Mouse (Mus musculus) stomach, postnatal 0 days (tissue): ENCODE measurements at regions not wholly inside any gene's neighbourhood (a gene's known extent, or its start where the extent isn't known, plus 50 kb on each side); places are given as distances from the start of the nearest gene placed in this dataset.

Experiments
- ATAC-seq: fragments of 200-750 bp; cut with Nextera tagmentation; 2 replicates; pipeline ENCODE4 v1.8.0; 2017; ENCODE audit not compliant: low FRiP score, low TSS enrichment
- DNase-seq: peaks from one replicate; pipeline ENCODE4 v3.0.0-alpha.2; 2016; ENCODE audit warnings: low spot score
- H3K27ac ChIP-seq: fragments of 300-500 bp; sonication (generic); replicated peaks from 2 replicates; pipeline ENCODE4 v1.5.1; 2014; ENCODE audit warnings: mild to moderate bottlenecking, control low read depth
- H3K27me3 ChIP-seq: fragments of 300-500 bp; sonication (generic); 2 replicates; pipeline ENCODE4 v1.6.1; 2014; ENCODE audit warnings: low read length; ENCODE audit not compliant: control insufficient read depth, insufficient read depth
- H3K36me3 ChIP-seq: fragments of 300-500 bp; sonication (generic); 2 replicates; pipeline ENCODE4 v1.6.1; 2014; ENCODE audit warnings: low read length, mixed read lengths; ENCODE audit not compliant: control insufficient read depth, insufficient read depth
- H3K4me1 ChIP-seq: fragments of 300-500 bp; sonication (generic); replicated peaks from 2 replicates; pipeline ENCODE4 v1.6.1; 2014; ENCODE audit warnings: antibody characterized with exemption; ENCODE audit not compliant: control insufficient read depth, insufficient read depth
- H3K4me2 ChIP-seq: fragments of 300-500 bp; sonication (generic); replicated peaks from 2 replicates; pipeline ENCODE4 v1.6.1; 2014; ENCODE audit warnings: low read depth, mild to moderate bottlenecking, control low read depth, moderate library complexity
- H3K4me3 ChIP-seq: fragments of 300-500 bp; sonication (generic); 2 replicates; pipeline ENCODE4 v1.5.1; 2014; ENCODE audit warnings: low read depth, low read length, control low read depth
- H3K9ac ChIP-seq: fragments of 300-500 bp; sonication (generic); 2 replicates; pipeline ENCODE4 v1.6.1; 2014; ENCODE audit warnings: mild to moderate bottlenecking, low read length, control low read depth, mixed read lengths
- H3K9me3 ChIP-seq: fragments of 300-500 bp; sonication (generic); 2 replicates; pipeline ENCODE4 v1.6.1; 2016; ENCODE audit warnings: low read length; ENCODE audit not compliant: control insufficient read depth
- CTCF ChIP-seq: IDR thresholded peaks from 2 replicates; pipeline ENCODE4 v1.5.1; 2016; ENCODE audit warnings: antibody characterized with exemption, low read depth, mild to moderate bottlenecking, moderate library complexity
- EP300 ChIP-seq: optimal IDR thresholded peaks from 2 replicates; pipeline ENCODE3; 2016; ENCODE audit warnings: antibody characterized with exemption
- WGBS: fragments of 180-500 bp; shearing (Covaris S2); extraction: QIAGEN DNeasy Blood & Tissue Kit; methylation state at CpG from one replicate; pipeline ENCODE4 v1.1.7; 2014; 5-methylcytosine and 5-hydroxymethylcytosine counted together

- Histone ChIP-seq H3K27me3 (no peaks in the 10 kb centered on the region), H3K27ac (no peak overlapping the region), H3K4me2 (no peak overlapping the region), H3K9me3 (no peaks in the 10 kb centered on the region; the same call in 1 of the 2 replicates), H3K36me3 (no peaks in the 10 kb centered on the region), H3K9ac (no peak overlapping the region), H3K4me1 (no peaks in the 10 kb centered on the region), H3K4me3 (no peak overlapping the region)
- ATAC-seq (no peak), DNase-seq (no peak)
- 33% methylated on average over 10 of the region's 10 CpGs for WGBS
- TF ChIP-seq CTCF, result no peak
- TF ChIP-seq EP300, result no peak
These were observed 749.6 kb downstream of the Tmem132b start for GRCm38 (mm10) chr5:126281057-126281728.

- ATAC-seq (no peak), DNase-seq (no peak)
- no peaks in the 10 kb centered on the region for H3K27me3 ChIP-seq
- no peaks in the 10 kb centered on the region for H3K4me1 ChIP-seq
- 9% methylated on average over 7 of the region's 7 CpGs for WGBS
- no peak overlapping the region for H3K27ac ChIP-seq
- no peak overlapping the region for H3K9ac ChIP-seq
- H3K4me3 ChIP-seq, result no peak overlapping the region
- no peaks in the 10 kb centered on the region; the same call in 1 of the 2 replicates for H3K9me3 ChIP-seq
- no peak overlapping the region for H3K4me2 ChIP-seq
- no peaks in the 10 kb centered on the region for H3K36me3 ChIP-seq
- TF ChIP-seq CTCF (no peak), EP300 (no peak)
These were observed 750.2 kb downstream of the Tmem132b start for GRCm38 (mm10) chr5:126281782-126282181.

GRCm38 (mm10) chr5:126324847-126325246 lies 793.3 kb downstream of the Tmem132b start:
- no peak for ATAC-seq
- Histone ChIP-seq H3K4me1 (no peaks in the 10 kb centered on the region), H3K27me3 (no peaks in the 10 kb centered on the region), H3K9me3 (no peaks in the 10 kb centered on the region), H3K36me3 (no peaks in the 10 kb centered on the region), H3K4me2 (no peak overlapping the region), H3K4me3 (no peak overlapping the region), H3K27ac (no peak overlapping the region), H3K9ac (no peak overlapping the region)
- DNase-seq, result no peak
- WGBS, result 73% methylated on average over 6 of the region's 6 CpGs
- TF ChIP-seq CTCF, result peak; percentile 25
- no peak for TF ChIP-seq EP300

- Histone ChIP-seq H3K4me2 (no peak overlapping the region), H3K27ac (no peak overlapping the region), H3K9ac (no peak overlapping the region), H3K4me1 (no peaks in the 10 kb centered on the region), H3K9me3 (no peaks in the 10 kb centered on the region), H3K27me3 (no peaks in the 10 kb centered on the region), H3K36me3 (no peaks in the 10 kb centered on the region), H3K4me3 (no peak overlapping the region)
- WGBS, result 38% methylated on average over 3 of the region's 3 CpGs
- DNase-seq (no peak), ATAC-seq (no peak)
- TF ChIP-seq CTCF, result peak; percentile 31
- TF ChIP-seq EP300, result no peak
These were observed 796.7 kb downstream of the Tmem132b start for GRCm38 (mm10) chr5:126328276-126328675.

- no peak for DNase-seq
- H3K4me3 ChIP-seq, result no peak overlapping the region
- 58% methylated on average over 7 of the region's 7 CpGs for WGBS
- TF ChIP-seq EP300, result no peak
- TF ChIP-seq CTCF, result no peak
- no peaks in the 10 kb centered on the region for H3K4me1 ChIP-seq
- no peak overlapping the region for H3K9ac ChIP-seq
- no peaks in the 10 kb centered on the region for H3K9me3 ChIP-seq
- H3K36me3 ChIP-seq, result no peaks in the 10 kb centered on the region
- no peak overlapping the region for H3K4me2 ChIP-seq
- no peak overlapping the region for H3K27ac ChIP-seq
- H3K27me3 ChIP-seq, result no peaks in the 10 kb centered on the region
- ATAC-seq, result no peak
These were observed 803.5 kb downstream of the Tmem132b start for GRCm38 (mm10) chr5:126335091-126335490.

- TF ChIP-seq CTCF (no peak), EP300 (no peak)
- Histone ChIP-seq H3K27ac (no peak overlapping the region), H3K27me3 (no peaks in the 10 kb centered on the region), H3K4me3 (no peak overlapping the region), H3K4me1 (no peaks in the 10 kb centered on the region), H3K36me3 (no peaks in the 10 kb centered on the region), H3K9me3 (no peaks in the 10 kb centered on the region), H3K9ac (no peak overlapping the region), H3K4me2 (no peak overlapping the region)
- DNase-seq (no peak), ATAC-seq (no peak)
- 56% methylated on average over 6 of the region's 6 CpGs for WGBS
These were observed 804.3 kb downstream of the Tmem132b start for GRCm38 (mm10) chr5:126335553-126336520.
